Mouse (Mus musculus) testis, postnatal 10 days (tissue): ENCODE measurements around the gene Ppp1r2.

Source experiments
- DNase-seq: peaks from one replicate; pipeline ENCODE4 v3.0.0; 2021; ENCODE audit warnings: low spot score

Ppp1r2 gene

DNA sequence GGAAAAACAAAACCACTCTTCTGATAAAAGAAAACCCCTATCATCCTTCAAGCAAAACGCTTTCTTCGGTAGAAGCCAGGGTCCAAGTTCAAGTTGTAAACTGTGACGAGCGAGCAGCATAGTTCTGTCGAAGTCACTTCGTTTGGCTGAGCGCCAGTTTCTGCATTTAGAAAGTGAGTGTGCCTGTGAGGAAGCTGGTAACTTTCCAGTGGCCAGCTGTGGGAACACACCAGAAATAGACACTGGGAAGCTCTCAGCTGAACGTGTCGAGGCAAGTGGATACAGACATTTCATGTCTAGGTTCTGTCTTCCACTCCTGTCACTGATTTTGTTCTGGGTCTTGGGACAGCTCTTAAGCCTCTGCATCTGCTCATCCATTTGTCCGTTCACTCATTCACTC is 15.2 kb upstream of the Ppp1r2 start:
- peak; percentile 80 for DNase-seq

DNA sequence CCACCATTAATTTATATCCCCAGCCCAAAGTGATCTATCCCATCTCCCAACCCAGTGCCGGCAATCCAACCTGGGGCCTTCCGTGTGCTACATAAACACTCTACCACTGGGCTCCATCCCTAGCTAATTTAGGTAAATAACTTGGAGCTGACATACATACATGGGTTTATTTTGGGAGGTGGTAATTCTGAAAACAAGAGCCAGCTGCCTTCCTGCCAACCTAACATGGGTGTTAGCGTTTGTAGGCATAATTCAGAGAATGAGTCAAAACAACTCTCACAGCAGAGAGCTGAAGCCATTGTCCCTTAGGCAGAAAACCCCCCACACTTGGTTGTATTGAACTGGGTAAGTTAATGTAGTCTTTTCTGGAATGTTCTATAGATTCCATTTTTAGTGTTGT is 12.6 kb upstream of the Ppp1r2 start:
- DNase-seq = peak; percentile 13

DNA sequence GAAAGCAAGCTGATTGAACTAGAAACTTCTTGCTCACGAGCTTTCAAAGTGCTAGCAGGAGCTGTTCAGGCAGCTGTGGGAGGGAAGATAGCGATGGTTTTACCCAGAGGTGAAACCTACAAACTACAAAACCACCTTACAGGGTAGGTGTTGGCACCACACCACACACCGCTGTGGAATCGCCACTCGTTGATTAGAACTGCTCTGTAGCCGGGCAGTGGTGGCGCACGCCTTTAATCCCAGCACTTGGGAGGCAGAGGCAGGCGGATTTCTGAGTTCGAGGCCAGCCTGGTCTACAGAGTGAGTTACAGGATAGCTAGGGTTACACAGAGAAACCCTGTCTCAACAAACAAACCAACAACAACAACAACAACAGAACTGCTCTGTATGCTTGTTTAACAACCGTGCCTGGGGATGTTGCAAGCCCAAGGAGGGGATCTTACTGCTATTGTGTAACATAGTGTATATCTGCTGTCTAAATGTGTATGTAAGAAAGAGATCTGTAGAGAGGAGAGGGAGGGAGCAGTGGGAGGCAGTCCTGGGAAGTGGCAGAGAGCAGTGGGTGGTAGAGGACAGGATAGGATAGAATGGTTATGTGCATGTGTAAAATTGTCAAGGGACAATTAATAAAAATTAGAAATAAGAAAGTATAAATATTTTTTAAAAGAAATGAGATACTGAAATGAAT is 11.9 kb upstream of the Ppp1r2 start:
- peak; percentile 8 for DNase-seq

DNA sequence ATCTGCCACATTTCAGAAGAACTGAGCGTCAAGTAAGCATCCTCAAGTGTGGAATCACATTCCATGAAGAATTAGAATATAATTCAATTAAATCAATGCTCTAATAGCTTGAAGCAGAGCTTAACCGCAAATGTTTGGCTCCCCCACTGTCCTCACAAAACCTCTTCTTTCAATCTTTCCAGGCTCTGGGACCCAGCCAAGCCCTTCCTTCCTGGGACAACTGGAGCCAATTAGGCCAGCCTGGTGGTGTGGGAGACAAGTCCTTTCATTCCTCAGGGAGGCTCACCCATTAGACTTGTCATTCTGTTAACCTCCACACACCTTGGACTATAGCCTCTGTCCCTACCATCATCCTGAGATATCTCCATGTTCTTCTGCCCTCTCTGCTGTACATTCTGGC is 6.9 kb upstream of the Ppp1r2 start:
- DNase-seq = peak; percentile 59

DNA sequence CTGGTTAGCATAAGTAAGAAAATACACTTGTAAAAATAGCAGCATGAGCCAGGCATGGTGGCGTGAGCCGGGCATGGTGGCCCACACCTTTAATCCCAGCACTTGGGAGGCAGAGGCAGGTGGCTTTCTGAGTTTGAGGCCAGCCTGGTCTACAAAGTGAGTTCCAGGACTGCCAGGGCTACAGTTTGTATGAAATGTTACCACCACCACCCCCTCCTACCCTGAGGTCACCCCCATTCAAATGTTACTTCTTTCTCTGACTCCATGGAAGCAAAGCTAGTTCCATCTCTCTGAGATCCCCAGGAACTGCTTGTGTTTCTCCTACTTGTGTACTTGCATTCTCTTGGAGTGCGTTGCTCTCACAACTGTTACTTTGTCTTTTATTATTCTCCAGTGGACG is 5.1 kb upstream of the Ppp1r2 start:
- peak; percentile 23 for DNase-seq

DNA sequence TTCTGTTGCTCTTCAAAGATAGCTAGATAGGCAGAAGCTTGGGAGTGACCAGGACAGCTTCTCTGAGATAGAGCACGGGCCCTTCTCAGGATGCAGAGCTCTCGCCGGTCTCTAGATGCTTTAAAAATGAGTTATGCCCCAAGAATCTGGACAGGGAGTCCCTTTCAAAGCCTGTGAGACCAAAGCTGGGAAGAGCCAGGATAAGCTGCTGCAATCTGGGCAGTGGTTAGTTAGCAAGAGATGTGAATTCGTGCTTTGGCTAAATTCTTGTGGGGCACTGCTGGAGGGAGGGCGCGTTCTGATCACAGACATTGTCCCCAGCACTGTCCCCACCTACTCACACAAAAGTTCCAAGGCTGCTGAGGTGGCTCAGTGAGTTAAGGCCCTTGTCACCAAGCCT is 3.5 kb upstream of the Ppp1r2 start:
- DNase-seq = peak; percentile 40

DNA sequence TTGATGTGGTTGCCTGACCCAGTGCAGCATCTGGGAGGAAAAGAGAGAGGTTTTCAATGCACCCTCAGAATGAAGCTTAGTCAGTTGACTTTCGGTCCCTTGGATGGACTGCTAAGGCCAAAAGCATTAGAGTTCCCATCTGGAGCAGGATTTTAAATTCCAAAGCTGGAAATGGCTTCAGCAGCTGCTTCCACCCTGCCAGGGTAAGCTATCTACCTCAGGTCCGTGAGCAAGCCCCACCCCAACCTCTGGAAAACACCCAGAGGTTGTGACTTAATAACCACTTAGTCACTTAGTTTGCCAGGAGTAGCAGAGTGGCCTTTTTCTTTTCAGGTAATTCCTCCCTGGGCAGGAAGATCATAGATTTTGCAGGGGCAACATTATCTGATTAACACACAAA is 3.0 kb upstream of the Ppp1r2 start:
- no peak for DNase-seq

DNA sequence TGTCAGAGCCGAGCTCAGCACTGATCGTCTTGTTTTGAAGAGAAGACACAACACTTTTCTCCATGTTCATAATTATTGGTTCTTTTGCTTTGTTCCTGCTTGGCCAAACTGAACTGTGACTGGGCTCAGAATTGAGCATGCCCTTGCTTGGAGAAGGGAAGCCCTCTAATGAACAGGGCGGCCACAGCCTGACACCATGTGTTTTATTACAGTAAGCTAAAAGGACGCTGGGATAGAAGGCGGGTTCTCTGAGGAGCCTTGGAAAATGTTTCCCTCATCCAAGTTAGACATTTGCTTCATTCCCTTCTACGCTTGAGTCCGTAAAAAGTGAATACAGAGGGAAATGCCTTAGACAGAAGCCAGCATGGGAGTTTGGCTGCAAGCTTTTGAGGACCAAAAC is 1.9 kb upstream of the Ppp1r2 start:
- DNase-seq = no peak

DNA sequence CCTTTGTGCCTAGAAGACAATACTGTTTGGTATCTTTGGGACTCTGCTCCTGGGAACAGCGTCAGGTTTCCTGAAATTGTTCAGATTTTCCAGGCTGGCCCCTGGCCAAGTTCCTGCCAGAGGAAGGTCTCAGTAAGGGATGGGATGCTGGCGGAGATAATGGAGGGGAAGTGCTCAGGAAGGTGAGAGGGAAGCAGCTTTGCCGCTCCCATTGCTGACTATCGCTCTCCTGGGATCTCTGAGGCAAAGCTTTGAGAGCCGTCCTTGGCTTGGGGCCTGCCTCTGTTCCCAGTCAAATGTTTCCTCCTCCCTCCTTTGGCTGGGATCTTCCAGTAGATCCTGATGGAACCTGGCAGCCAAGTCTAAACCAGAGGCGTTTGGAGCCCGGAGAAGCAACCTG is 1.5 kb upstream of the Ppp1r2 start:
- peak; percentile 75 for DNase-seq

DNA sequence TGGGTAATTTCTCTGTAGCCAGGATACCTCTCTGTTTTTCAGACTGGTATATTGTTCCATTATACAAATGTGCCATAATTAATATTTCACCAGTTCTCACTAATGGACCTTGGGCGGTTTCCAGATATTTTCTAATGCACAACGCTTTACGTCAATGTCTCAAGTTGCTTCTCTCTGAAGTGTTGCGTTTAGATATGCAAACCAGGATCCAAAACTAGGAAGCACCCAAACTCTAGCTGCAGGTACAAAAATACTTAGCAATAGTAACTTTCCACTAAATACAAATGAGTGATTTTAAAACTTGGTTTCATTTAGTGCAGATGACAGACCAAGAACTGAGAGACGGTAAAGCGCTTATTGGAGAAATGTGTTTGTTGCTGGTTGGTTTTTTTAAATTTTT is 993 bp downstream of the Ppp1r2 start:
- DNase-seq = no peak

DNA sequence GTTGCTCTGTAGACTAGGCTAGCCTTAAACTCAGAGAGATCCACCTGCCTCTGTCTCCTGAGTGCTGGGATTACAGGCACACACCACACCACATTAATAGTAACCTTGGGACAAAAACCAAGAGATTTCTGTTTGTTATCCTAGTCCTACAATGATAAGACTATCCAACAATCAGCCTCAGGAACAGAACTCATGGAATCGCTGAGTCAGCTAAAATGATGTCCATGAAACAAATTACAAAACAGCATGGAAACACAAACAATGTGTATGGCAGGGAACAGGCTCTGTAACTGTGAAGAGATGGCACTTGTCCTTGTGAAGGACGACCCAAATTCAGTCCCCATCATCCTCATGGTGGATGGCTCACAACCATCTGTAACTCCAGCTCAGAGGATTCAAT is 8.4 kb downstream of the Ppp1r2 start:
- DNase-seq = no peak

DNA sequence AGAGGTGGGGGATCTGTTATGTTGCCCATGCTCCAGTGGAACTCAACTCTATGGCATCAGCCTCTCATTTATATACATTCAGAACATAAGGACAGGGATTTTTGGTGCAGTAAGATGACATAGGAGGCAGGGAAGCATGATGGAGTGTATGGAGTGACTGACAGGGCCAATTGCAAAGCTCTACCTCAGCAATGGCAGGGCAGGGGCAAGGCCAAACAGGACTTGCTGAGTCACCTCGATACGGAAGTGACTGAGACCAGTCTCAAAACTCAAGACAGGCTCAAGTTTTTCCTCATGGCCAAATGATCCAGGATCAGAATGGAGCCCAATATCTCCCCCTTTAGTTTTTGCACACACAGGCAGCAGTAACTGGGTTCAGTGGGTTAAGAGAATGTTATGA is 18.9 kb downstream of the Ppp1r2 start:
- DNase-seq = no peak

DNA sequence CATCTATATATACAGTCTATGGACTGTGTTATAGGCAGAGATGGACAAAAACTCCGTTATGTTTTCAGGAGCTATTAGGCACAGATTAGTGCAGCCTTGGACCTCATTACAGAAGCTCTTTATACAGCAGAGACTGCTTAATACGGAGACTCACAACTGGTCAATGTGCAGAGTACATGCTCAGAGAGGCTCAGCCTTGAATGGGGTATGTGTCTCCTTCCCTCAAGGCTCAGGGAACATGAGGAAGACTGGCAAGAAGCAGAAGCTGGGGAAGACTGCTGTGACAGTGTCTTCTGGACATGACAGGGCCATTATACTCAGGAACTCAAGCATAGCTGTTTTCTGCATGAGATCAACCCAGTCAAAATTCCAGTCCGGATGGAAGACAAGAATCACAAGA is 19.4 kb downstream of the Ppp1r2 start:
- DNase-seq = no peak

DNA sequence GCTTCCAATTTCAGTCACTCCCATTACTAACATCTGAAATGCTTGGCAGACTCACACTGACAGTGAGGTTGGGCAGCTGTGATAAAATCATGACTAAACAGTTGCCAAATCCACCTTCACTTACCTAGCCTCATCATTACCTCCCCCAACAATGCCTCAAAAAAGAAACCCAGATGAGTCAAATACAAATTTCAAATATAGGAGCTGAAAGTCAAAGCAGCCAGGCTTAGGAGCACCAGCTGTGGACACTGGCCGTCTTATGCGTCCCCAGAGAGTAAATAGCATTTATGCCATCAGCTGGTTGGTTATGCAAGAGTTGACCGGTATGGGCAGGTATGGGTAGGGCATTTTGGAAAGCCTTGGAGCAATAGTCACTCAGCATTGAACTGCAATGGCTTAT is 25.7 kb downstream of the Ppp1r2 start:
- DNase-seq = no peak

DNA sequence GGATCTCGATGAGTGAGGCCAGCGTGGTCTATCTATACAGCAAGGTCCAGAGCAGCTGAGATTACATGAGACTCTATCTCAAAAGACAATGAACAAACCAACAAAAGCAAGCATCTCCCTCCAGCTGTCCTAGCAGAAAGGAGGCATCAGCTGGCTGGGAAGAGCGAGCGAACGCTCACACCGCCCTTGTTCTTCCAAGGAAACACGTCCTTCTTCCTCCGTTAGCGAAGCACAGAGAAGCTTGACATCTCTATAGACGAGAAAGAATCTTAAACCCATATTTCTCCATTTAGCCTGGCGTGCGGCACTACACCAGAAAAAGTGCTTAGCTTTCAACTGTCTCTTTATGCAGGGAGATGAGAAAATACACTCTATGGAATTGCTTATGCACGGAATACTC is 26.4 kb downstream of the Ppp1r2 start:
- no peak for DNase-seq

DNA sequence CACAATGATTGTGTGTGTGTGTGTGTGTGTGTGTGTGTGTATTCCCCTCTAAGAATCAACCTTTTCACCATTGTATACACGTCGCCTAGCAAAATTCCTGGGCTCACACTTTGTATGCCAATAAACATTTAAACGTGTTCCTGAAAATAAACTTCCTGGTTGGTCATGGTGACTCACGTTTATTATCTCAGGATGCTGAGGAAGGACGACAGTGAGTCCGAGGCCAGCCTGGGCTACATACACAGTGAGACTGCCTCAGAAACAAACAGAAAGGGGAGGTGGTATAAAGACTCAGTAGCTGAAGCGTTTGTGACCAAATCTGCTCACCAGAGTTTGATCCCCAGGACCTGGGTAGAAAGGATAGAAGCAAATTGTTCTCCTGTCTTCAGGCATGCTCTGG is 27.6 kb downstream of the Ppp1r2 start:
- no peak for DNase-seq

DNA sequence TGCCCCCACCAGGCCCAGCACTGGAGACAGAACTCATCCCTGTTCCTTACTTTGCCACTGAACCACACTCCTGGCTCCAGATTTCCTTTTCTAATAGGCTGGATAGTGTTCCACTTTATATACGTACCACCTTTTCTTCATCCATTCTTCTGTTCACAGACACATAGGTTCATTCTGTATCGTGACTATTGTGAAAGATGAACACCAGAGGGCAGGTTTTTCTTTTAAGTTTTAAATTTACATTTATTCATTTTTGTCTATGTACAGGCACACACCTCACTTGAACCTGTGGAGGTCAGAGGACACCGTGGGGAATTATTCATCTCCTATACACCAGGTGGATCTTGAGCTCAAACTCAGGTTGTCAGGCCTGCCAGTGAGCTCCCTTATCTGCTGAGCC is 31.0 kb downstream of the Ppp1r2 start:
- no peak for DNase-seq

DNA sequence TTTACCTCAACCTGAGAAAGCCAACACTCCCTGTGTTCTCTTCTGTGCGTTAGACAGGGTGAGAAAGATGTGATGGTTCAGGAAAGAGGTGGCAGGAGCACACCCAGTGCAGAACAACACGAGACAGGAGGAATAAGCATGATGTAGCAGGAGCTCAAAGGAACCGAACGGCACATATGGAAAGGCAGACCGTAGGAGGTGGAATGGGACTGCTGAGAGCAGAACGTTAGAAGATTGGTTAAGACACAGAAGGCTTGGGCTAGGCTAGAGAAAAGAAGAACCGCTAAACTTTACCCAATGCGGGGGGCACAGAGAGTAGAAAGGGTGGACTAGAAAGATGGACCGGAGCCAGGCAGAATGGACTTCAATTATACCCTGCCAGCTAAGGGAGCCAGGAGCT is 33.6 kb downstream of the Ppp1r2 start:
- no peak for DNase-seq

DNA sequence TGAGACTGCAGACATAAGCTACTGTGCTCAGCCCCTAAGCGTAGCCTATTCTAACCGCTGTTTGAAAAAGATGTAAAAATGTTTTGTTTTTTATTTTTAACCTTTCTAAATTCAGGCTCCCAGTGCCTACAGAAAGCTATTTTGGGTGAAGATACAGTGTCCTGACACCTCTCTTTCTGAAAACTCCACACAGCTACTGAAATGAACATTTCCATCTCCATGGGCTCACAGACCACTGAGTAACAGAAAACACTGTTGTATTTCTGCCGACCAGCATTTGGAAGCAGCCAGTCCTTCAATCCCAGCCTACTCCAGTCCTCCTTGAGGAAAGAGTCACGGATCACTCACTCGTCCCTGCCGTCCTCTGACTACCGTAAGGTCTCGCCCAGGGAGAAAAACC is 34.5 kb downstream of the Ppp1r2 start:
- DNase-seq = no peak

DNA sequence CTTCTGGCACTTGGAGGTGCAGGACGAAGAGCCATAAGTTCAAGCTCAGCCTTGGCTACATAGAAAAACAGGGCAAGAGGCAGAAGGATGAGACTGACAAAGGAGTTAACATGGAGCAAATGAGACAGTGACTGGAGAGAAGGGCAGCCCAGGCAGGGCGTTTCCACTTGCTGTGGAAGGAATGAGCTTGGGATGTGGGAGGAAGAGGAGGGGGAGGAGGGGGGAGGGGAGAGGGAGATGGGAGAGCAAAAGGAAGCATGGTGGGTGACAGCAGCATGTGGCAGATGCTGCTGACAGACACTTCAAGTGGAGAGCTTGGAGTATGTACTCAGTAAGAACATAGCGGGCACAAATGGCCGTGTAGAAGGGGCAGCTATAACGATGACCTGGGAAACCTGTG is 36.8 kb downstream of the Ppp1r2 start:
- no peak for DNase-seq

DNA sequence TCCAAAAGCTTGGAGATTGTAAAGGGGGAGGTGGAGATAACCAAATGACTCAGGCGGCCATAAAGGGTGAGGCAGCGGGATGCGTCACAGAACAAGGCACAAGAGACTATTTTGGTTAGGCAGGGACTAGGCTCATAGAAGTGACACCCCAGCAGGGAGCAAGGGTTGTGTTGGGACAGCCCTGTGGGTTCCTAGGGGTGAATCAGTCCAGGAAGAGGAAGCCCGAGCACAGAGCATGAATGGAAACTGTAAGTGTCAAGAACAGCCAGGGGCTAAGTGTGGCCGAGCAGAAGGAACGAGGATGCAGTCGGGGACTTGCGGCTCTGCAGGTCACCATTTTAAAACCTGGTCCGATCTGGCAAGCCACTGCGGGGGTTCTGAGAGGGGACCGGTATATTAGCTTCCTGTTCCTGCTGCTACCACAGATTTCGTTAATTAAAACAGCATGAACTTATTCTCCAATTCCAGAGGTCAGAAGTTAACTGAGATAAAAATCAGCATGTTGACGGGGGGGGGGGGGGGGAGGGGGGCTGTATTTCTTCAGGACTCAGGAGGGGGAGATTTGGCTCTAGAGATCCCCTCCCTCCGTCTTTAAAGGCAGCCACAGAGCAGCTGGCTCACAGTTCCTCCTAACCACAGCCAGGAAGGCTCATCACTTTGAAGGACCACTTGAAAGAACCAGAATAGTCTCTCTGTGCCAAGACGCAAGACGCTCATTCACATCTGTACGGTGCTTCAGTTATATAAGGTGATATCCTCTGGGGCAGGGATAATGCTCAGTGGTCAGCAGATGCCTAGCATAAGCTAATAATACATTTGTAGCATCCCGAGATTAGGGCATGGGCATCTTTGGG is 39.4 kb downstream of the Ppp1r2 start:
- no peak for DNase-seq

DNA sequence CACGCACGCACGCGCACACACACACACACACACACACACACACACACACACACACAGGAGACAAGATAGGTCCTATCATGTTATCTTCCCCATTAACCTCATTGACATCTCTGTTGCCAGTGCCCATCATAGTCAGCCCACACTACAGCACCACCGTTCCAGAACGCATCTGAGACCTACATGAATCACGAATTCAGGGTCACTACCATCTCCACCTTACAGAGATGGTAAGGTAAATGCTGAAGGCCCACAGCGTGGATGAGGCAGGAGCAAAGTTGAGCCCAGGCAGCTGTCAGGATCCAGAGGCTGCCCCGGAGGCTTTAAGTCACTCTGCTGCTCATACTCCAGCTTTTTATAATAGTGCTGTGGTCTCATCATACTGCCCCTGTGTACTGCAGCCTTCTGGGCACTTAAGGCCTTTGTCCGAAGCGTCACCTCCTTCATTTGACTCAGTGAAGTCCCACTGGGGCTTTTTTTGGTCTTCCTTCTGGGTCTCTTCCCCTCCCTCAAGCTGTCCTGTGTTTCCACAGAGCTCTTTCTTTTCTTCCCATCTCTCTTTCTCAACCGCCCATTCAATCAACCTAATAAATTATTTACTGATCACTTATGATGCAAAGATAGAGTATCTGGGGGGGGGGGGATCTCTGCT is 40.1 kb downstream of the Ppp1r2 start:
- DNase-seq = no peak

DNA sequence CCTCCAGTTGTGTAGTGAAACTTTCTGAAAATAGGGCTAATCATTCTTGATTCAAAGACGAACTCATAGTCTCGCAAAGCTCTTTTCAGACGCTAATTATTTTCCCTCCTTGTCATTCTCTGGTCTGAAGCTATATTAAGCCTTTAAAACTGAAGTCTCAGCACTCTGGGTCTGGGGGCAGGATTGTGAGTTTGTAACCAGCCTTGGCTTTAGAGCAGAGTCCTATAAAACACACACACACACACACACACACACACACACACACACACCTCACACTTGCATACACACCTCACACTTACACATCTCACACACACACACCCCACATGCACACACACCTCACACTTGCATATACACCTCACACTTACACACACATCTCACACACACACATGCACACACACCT is 40.7 kb downstream of the Ppp1r2 start:
- DNase-seq = no peak
